Mouse (Mus musculus) stomach, postnatal 0 days (tissue): ENCODE results near the gene Dync2li1.

ENCODE experiments used
- CTCF ChIP-seq: IDR thresholded peaks from 2 replicates; pipeline ENCODE4 v1.5.1; 2016; ENCODE audit warnings: antibody characterized with exemption, low read depth, mild to moderate bottlenecking, moderate library complexity
- EP300 ChIP-seq: optimal IDR thresholded peaks from 2 replicates; pipeline ENCODE3; 2016; ENCODE audit warnings: antibody characterized with exemption

DNA sequence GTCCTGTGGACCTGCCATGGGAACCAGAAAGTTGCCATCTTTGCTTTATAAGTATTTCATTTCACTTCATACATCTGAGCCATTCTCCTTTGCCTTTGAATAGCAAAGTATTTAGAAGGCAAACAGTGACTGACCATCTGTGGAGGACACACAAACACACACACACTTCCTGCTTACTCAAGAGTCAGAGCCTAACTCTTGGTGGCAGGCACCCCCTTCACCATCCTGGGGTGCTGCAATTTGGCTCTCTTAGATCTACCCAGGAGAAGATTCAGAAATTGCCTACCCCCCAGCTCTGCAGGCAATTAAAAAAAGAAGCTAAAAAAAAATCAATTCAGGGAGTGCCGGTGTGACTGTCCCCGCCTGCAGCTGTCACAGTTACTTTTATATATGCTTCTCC lies 20.2 kb downstream of the Dync2li1 start:
- TF ChIP-seq EP300 = no peak
- no peak for TF ChIP-seq CTCF
